Mouse (Mus musculus) heart, embryonic 16.5 days (tissue): ENCODE results near the gene Haspin. TPM values are rescaled to one million over a fixed set of nuclear protein-coding genes. Genes with fewer than 3 reads are reported as not detected.
"Not testable (repeated sequence)": the region's sequence is repeated elsewhere in the genome, so short reads cannot be mapped to it uniquely, and the experiment has no call there.

Experiments used
- ATAC-seq: fragments of 200-750 bp; cut with Nextera tagmentation; replicated peaks from 2 replicates; pipeline ENCODE4 v1.8.0; 2017; ENCODE audit warnings: moderate number of reproducible peaks; ENCODE audit not compliant: insufficient read depth, low FRiP score; ENCODE audit errors: extremely low read depth
- H3K27ac ChIP-seq: fragments of 300-500 bp; sonication (generic); 2 replicates; pipeline ENCODE4 v1.5.1; 2014; ENCODE audit warnings: mild to moderate bottlenecking, low read length, control low read depth, moderate library complexity
- H3K27me3 ChIP-seq: fragments of 300-500 bp; sonication (generic); 2 replicates; pipeline ENCODE4 v1.6.1; 2014; ENCODE audit warnings: low read length, mixed read lengths; ENCODE audit not compliant: control insufficient read depth, insufficient read depth
- H3K36me3 ChIP-seq: fragments of 300-500 bp; sonication (generic); 2 replicates; pipeline ENCODE4 v1.6.1; 2014; ENCODE audit not compliant: control insufficient read depth, insufficient read depth
- H3K4me1 ChIP-seq: fragments of 300-500 bp; sonication (generic); 2 replicates; pipeline ENCODE4 v1.6.1; 2014; ENCODE audit warnings: low read length, mixed read lengths; ENCODE audit not compliant: control insufficient read depth, insufficient read depth
- H3K4me2 ChIP-seq: fragments of 300-500 bp; sonication (generic); 2 replicates; pipeline ENCODE4 v1.6.1; 2014; ENCODE audit warnings: low read depth, mild to moderate bottlenecking, control low read depth, low read length
- H3K4me3 ChIP-seq: fragments of 300-500 bp; sonication (generic); 2 replicates; pipeline ENCODE4 v1.5.1; 2014; ENCODE audit warnings: mild to moderate bottlenecking, control low read depth, low read length
- H3K9ac ChIP-seq: fragments of 300-500 bp; sonication (generic); 2 replicates; pipeline ENCODE4 v1.6.1; 2014; ENCODE audit warnings: low read length, control low read depth
- H3K9me3 ChIP-seq: fragments of 300-500 bp; sonication (generic); replicated peaks from 2 replicates; pipeline ENCODE4 v1.6.1; 2016; ENCODE audit warnings: low read length; ENCODE audit not compliant: control insufficient read depth
- WGBS: fragments of 180-500 bp; shearing (Covaris S2); extraction: QIAGEN DNeasy Blood & Tissue Kit; methylation state at CpG from one replicate; pipeline ENCODE4 v1.1.7; 2014; 5-methylcytosine and 5-hydroxymethylcytosine counted together
- polyA plus RNA-seq: library from polyadenylated mRNA; unstranded; fragments of >200 nt; fragmentation: Nextera tagmentation; extraction: Ambion mirVana; gene quantifications from 2 replicates; pipeline ENCODE4 v1.2.1, GENCODE M21; 2015

Gene Haspin
- polyA plus RNA-seq, 1 experiment from 2014 or later = 13.6 TPM

DNA sequence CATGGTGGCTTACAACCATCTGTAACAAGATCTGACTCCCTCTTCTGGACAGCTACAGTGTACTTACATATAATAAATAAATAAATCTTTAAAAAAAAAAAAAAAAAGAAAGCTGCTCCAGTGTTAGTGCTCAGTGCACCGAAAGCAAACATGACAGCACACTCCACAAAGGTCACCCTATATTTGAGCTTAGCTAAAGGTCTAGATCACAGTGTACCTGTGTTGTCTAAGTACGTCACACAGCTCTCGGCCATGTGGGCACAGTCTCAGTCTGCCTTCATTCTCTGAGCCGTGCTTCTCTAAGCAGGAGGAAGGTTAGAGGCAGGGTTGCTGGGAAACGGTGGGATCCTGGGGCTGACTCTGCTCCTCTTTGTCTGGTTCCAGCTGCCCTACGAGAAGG, 11.6 kb downstream of the Haspin start:
- Histone ChIP-seq H3K4me1 (no peaks in the 10 kb centered on the region), H3K27me3 (no peaks in the 10 kb centered on the region), H3K9ac (no peak overlapping the region), H3K36me3 (peaks cover 4% of the 10 kb centered on the region; the same call in 1 of the 2 replicates), H3K9me3 (no peaks in the 10 kb centered on the region), H3K4me2 (no peak overlapping the region), H3K27ac (no peak overlapping the region), H3K4me3 (no peak overlapping the region)
- 88% methylated on average over 6 of the region's 6 CpGs for WGBS
- no peak for ATAC-seq

DNA sequence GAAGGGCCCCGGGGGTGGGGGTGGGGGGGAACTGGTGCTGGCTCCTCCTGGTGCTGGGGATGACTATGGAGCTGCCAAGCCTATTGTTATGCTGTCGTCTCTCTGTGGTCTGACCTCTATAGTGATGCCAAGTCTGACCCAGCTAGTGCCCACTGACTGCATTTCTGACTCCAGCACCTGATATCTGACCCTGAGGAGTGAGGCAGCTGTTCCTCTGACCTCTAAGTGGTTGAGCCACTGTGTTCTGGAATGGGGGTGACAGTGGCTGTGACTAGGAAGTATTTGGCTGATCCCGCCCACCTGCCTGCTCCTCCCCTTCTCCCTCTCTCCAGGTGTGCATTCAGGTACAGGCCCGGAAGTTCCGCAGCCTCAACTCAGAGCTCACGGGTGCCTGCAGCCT, 26.7 kb downstream of the Haspin start:
- WGBS = 65% methylated on average over 6 of the region's 6 CpGs
- Histone ChIP-seq H3K27ac (no peak overlapping the region), H3K4me1 (peaks cover 20% of the 10 kb centered on the region), H3K27me3 (no peaks in the 10 kb centered on the region), H3K4me3 (no peak overlapping the region), H3K36me3 (no peaks in the 10 kb centered on the region), H3K9me3 (no peaks in the 10 kb centered on the region), H3K9ac (no peak overlapping the region), H3K4me2 (no peak overlapping the region)
- ATAC-seq = no peak

DNA sequence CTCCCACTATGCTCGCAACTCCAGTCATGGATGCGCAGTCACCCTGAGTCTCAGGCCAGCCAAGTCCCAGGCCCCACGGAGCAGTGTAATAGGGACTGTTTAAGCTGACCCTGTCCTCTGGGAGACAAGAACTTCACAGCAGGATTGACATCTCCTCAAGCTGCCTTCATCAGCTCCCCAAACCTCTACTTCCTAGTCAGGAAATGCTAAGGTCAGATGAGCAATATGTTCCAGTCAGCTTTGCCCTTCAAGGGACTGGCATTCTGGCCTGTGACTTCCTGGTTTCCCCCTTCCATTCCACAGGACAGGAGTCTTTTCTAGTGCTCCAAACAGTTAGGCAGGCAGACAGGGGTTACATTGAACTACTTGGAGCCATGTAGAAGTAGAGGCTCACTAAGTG, 28.2 kb downstream of the Haspin start:
- 52% methylated on average over 3 of the region's 3 CpGs for WGBS
- H3K9ac ChIP-seq = no peak overlapping the region
- no peaks in the 10 kb centered on the region for H3K36me3 ChIP-seq
- no peaks in the 10 kb centered on the region for H3K9me3 ChIP-seq
- ATAC-seq = no peak
- H3K27ac ChIP-seq = peak overlapping the region; percentile 13; the same call in 1 of the 2 replicates
- no peaks in the 10 kb centered on the region for H3K27me3 ChIP-seq
- H3K4me2 ChIP-seq = no peak overlapping the region
- H3K4me1 ChIP-seq = peaks cover 20% of the 10 kb centered on the region
- no peak overlapping the region for H3K4me3 ChIP-seq

DNA sequence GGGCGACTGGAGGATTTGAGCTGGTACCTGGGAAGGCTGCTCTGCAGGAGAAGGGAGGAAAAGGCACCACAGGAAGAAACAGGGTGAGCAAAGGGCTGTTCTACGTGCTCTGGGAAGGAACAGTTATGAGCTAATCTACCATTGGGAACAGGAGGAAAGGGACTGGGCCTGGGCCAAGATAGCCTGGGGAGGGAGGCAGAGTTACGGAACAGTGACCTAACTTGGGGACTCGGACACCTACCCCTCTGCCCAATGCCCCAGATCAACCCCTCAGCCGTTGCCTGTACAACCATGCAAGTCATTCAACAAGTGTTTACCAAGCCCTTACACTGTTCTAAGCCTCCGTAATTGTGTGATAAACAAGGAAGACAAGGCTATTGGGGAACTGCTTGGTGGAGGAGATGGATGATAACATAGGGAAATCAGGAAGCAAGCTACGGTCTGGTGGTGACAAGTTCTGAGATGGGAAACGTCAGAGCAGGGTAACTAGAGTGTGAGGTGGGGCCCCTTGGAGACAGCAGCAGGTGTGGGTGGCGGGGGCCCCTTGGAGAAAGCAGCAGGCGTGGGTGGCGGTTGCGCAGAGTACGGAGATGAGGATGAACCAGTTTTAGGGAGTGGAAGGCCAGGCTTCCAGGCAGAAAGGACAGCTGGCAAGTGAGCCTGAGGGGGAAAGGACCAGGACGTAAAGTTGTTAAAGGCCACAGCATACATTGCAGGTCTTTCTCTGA, 29.0 kb downstream of the Haspin start:
- H3K9ac ChIP-seq = no peak overlapping the region
- peaks cover 20% of the 10 kb centered on the region for H3K4me1 ChIP-seq
- 62% methylated on average over 14 of the region's 14 CpGs for WGBS
- ATAC-seq = no peak; the same call in 1 of the 2 replicates
- no peak overlapping the region for H3K4me2 ChIP-seq
- H3K27ac ChIP-seq = peak overlapping the region; percentile 60
- H3K36me3 ChIP-seq = no peaks in the 10 kb centered on the region
- H3K27me3 ChIP-seq = no peaks in the 10 kb centered on the region
- no peaks in the 10 kb centered on the region for H3K9me3 ChIP-seq
- H3K4me3 ChIP-seq = no peak overlapping the region

DNA sequence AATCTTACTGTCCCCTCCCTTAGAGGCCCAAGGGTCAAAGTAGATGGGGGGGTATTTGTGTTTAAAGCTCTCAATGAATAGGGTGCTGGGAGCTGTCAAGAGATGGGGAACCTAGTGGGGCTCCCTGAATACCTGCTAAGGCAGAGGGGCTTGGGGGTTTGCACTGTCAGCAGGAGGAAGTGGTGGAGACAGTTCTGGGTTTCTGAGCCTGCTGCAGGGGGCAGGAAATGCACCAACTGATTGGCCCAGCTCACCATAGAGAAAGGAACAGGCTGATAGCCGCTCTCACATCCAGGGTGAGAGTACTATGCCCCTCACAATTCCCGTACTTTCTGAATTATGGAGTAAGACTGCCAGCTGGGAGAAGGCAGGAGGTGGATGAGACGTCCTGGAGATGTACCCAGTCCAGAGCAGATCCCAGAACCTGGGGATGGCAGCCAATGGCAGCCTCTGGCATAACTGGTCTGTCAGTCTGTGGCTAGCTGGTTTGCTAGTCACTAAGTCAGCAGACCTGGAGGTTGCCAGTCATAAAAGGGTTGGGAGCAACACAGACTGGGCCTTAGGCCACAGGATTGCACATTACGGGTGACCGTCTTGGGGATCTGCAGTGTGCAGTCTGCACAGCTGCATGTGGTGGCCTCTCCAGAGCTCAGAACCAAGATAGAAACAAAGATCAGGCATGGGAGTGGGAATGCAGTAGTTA, 29.7 kb downstream of the Haspin start:
- no peak overlapping the region for H3K4me2 ChIP-seq
- WGBS = 62% methylated on average over 5 of the region's 5 CpGs
- peaks cover 20% of the 10 kb centered on the region for H3K4me1 ChIP-seq
- H3K4me3 ChIP-seq = no peak overlapping the region
- H3K9me3 ChIP-seq = no peaks in the 10 kb centered on the region
- H3K27ac ChIP-seq = peak overlapping the region; percentile 60
- H3K36me3 ChIP-seq = no peaks in the 10 kb centered on the region
- no peaks in the 10 kb centered on the region for H3K27me3 ChIP-seq
- no peak for ATAC-seq
- no peak overlapping the region; the same call in 1 of the 2 replicates for H3K9ac ChIP-seq

DNA sequence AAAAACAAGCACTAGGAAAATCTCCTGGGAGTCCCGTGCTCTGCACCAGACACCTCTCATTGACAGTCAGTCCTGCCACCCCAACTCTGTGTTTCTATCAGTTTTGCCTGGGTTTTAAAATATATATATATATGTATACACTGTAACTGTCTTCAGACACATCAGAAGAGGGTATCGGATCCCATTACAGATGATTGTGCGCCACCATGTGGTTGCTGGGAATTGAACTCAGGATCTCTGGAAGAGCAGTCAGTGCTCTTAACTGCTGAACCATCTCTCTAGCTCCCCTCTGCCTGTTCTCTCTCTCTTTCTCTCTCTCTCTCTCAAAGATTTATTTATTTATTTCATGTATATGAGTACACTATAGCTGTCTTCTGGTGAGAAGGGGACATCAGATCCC, 30.7 kb downstream of the Haspin start:
- not testable (repeated sequence) for H3K9ac ChIP-seq, ATAC-seq, H3K4me3 ChIP-seq, H3K9me3 ChIP-seq, H3K36me3 ChIP-seq, H3K4me2 ChIP-seq, H3K27ac ChIP-seq, H3K27me3 ChIP-seq
- 36% methylated on average over 3 of the region's 3 CpGs for WGBS
- peaks cover 20% of the 10 kb centered on the region for H3K4me1 ChIP-seq

DNA sequence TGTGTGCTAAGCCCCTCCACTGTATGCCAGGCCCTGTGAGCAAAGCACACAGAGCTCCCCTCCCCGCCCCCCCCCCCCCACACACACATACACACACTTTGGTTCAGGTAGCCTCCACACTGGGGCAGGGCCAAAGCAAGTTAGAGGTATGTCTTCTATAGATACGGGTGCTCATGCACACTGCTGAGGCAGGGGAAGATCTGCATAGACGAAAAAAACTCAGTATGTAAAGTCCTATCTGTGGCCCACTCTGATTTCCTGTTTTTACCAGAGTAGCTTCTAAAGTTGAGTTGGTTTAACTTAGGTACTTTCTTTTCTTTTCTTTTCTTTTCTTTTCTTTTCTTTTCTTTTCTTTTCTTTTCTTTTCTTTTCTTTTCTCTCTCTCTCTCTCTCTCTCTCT, 32.8 kb downstream of the Haspin start:
- H3K27me3 ChIP-seq = no peaks in the 10 kb centered on the region
- ATAC-seq = no peak
- H3K4me3 ChIP-seq = no peak overlapping the region
- no peaks in the 10 kb centered on the region for H3K9me3 ChIP-seq
- H3K4me2 ChIP-seq = no peak overlapping the region
- no peaks in the 10 kb centered on the region for H3K36me3 ChIP-seq
- H3K4me1 ChIP-seq = peaks cover 20% of the 10 kb centered on the region
- no peak overlapping the region for H3K27ac ChIP-seq
- 47% methylated on average over 3 of the region's 3 CpGs for WGBS
- H3K9ac ChIP-seq = no peak overlapping the region

DNA sequence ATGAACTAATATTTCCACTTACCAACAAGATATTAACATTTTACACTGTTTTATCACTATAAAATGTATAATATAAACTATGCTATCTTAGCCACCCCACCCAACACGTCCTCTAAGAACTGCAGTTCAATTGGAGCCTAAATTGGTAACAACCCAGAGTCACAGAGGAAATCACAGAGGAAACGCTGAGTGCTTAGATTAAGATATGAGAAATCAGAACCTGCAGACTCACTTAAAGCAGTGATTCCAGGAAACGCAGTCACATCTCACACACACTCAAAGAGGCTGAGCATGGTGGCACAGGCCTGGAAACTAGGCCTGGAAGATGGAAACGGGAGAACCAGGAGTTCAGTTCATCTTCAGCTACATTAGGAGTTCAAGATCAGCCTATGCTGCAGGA, 36.8 kb downstream of the Haspin start:
- Histone ChIP-seq H3K4me3 (no peak overlapping the region), H3K4me2 (no peak overlapping the region), H3K27ac (no peak overlapping the region), H3K4me1 (no peaks in the 10 kb centered on the region), H3K9me3 (no peaks in the 10 kb centered on the region), H3K27me3 (no peaks in the 10 kb centered on the region), H3K36me3 (no peaks in the 10 kb centered on the region), H3K9ac (no peak overlapping the region)
- WGBS = 49% methylated on average over 4 of the region's 4 CpGs
- ATAC-seq = no peak

DNA sequence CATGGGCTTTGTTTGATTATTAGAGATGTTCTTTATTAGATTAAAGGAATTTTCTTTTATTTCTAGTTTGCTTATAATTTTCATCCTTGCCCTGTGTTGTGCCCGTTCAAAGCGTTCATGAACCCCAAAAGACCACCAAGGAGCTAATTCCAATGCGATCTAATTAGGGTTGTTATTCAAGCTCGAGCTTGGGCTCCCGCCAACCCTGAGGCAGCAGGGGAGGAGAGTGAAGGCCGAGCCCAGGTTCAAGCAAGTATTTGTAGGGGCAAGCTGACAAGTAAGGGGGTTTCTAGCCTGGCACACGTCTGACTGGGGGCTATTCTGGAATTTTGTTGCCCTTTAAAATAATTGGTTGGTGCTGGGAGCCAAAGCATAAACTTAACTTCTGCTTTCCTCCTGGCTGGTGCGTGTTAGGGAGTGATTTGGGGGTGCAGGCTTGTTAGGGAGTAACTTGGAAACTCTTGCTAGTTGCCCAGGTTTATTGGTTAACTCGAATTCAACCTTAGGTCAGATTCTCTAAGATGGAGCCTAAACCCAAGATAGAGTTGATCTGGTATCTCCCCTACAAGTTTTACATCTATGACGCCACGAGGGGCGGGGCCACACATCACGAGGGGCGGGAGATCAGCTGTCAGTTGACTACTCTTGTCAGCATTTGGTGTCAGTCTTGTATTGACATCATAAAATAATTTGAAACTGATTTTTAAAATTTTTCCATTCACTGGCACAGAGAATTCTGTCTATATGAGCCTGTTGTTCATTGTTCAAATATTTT, 37.9 kb downstream of the Haspin start:
- H3K9ac ChIP-seq = no peak overlapping the region
- H3K27ac ChIP-seq = no peak overlapping the region
- no peak overlapping the region for H3K4me2 ChIP-seq
- H3K36me3 ChIP-seq = no peaks in the 10 kb centered on the region
- no peaks in the 10 kb centered on the region for H3K9me3 ChIP-seq
- WGBS = 71% methylated on average over 14 of the region's 14 CpGs
- H3K4me3 ChIP-seq = no peak overlapping the region
- H3K4me1 ChIP-seq = no peaks in the 10 kb centered on the region
- no peaks in the 10 kb centered on the region for H3K27me3 ChIP-seq
- no peak for ATAC-seq
